Mouse (Mus musculus) liver, embryonic 14 days (tissue): ENCODE data around the gene Dbt. TPM values are rescaled to one million over a fixed set of nuclear protein-coding genes. Genes with fewer than 3 reads are reported as not detected.

Source experiments
- polyA plus RNA-seq: library from polyadenylated mRNA; depleted of rRNA; stranded (reverse); fragments of >200 nt; gene quantifications from 2 replicates; pipeline ENCODE4 v1.2.3, GENCODE M21; 2012; rRNA removed

Dbt gene
- 10.2 and 11.8 TPM in 2 replicates for polyA plus RNA-seq

GRCm38 (mm10) chr3:116512904-116513716 lies at the start of gene Dbt:
TSS of gene Dbt (plus strand) at chr3:116513070.

GRCm38 (mm10) chr3:116507772-116508351 lies 5.0 kb upstream of the Dbt start, which contains the start of gene Rtca:
TSS of gene Rtca (minus strand) at chr3:116508208.

GRCm38 (mm10) chr3:116562408-116563094 lies 49.7 kb downstream of the Dbt start, which contains the start of gene Lrrc39:
TSS of gene Lrrc39 (plus strand) at chr3:116562973.

GRCm38 (mm10) chr3:116594728-116595602 lies 82.1 kb downstream of the Dbt start, which contains the start of gene Sass6:
TSS of gene Sass6 (plus strand) at chr3:116594982.

Other genes starting within 250 kb of the Dbt start
- gene Cdc14a, start 89.0 kb upstream of the Dbt start, polyA plus RNA-seq = 1.6 and 1.8 TPM in 2 replicates
- 18.6 and 19.4 TPM in 2 replicates for gene Rtca, start 4.9 kb upstream of the Dbt start, polyA plus RNA-seq
- gene Lrrc39, start 49.9 kb downstream of the Dbt start, polyA plus RNA-seq = 2.3 and 2.8 TPM in 2 replicates
- gene Sass6, start 81.9 kb downstream of the Dbt start, polyA plus RNA-seq = 8.5 and 8.6 TPM in 2 replicates
- 7.9 TPM in 2 replicates for gene Trmt13, start 101.5 kb downstream of the Dbt start, polyA plus RNA-seq
- 15.2 and 18.8 TPM in 2 replicates for gene Mfsd14a, start 149.6 kb downstream of the Dbt start, polyA plus RNA-seq
- 0.05 TPM in 1 of 2 replicates, not detected in the other for gene Gm43191, start 168.2 kb downstream of the Dbt start, polyA plus RNA-seq
- 7.9 and 9.0 TPM in 2 replicates for gene Slc35a3, start 199.8 kb downstream of the Dbt start, polyA plus RNA-seq